Mouse (Mus musculus) bone marrow, adult 2 months (tissue): ENCODE measurements around the gene Dld.

Experiments
- CTCF ChIP-seq: fragments of 200-500 bp; IDR thresholded peaks from 2 replicates; pipeline ENCODE4 v1.5.1; 2011; ENCODE audit warnings: low read length, control low read depth; ENCODE audit not compliant: control insufficient read depth, insufficient read depth
- POLR2A ChIP-seq: fragments of 200-500 bp; IDR thresholded peaks from 2 replicates; pipeline ENCODE4 v1.6.1; 2011; ENCODE audit warnings: low read depth, mild to moderate bottlenecking, control low read depth, low read length, borderline replicate concordance; ENCODE audit not compliant: control insufficient read depth

DNA sequence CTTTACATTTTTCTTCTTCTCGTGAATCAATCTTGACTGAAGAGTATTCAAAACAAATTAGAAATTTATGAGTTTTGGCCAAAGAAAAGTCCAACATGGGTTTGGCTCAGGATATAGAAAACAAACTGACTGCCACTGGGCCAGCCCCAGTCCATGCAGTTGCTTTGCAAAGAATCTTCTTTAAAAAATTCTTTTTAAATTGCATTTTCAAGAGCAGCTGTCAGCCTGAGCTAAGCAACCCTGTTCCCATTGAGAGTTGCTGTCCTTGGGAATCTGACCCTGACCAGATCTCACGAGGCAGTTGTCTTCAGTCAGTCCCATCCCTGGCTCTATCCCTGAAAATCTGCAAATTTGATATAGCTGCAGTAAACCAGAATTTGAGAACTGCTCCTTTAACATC, 31.2 kb upstream of the Dld start:
- TF ChIP-seq POLR2A (no peak), CTCF (no peak)
